Mouse (Mus musculus) cerebellum, adult 11-12 months (tissue): ENCODE measurements at regions not wholly inside any gene's neighbourhood (a gene's known extent, or its start where the extent isn't known, plus 50 kb on each side); places are given as distances from the start of the nearest gene placed in this dataset.
A peak's percentile ranks its signal among the peaks of the same experiment; 100 is the strongest.

Source experiments
- DNase-seq: peaks from one replicate; pipeline ENCODE4 v3.0.0; 2022

DNA sequence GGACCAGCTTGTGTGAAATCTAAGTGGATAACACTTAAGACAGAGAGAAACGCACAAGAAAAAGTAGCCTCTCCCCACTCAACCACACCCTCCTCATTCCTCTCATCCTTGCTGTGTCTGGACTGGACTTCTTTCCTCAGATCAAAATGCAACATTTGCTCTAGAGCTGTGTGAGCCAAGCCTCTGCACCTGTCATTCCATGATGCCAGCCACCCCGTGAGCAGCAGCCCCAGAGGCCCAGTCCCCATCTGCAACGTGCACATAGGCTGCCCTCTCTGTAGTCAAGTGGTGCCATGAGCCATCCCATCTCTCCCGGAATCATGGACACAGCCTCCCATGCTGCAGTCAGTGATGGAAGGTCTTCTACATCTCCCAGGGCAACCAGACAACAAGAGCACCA is 55.1 kb upstream of the Gpc1 start:
- DNase-seq: no peak

DNA sequence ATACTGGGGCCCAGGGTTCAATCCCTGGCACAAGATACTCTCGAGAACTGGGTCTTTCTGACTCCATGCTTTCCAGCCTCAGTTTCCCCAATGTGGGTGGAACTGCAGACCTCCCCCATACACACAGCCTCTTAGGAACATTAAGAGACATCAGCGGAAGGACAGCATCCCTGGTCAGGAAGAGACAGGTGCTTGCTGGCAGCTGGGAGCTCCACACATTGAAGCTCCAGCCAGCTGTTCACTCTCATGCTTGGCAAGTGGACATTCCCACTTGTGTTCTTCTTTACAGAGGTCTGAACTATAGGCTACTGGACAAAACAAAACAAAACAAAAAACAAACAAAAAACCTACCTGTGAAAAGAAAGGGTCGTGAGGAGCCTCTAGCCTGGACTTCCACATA is 55.5 kb upstream of the Gpc1 start:
- no peak for DNase-seq

DNA sequence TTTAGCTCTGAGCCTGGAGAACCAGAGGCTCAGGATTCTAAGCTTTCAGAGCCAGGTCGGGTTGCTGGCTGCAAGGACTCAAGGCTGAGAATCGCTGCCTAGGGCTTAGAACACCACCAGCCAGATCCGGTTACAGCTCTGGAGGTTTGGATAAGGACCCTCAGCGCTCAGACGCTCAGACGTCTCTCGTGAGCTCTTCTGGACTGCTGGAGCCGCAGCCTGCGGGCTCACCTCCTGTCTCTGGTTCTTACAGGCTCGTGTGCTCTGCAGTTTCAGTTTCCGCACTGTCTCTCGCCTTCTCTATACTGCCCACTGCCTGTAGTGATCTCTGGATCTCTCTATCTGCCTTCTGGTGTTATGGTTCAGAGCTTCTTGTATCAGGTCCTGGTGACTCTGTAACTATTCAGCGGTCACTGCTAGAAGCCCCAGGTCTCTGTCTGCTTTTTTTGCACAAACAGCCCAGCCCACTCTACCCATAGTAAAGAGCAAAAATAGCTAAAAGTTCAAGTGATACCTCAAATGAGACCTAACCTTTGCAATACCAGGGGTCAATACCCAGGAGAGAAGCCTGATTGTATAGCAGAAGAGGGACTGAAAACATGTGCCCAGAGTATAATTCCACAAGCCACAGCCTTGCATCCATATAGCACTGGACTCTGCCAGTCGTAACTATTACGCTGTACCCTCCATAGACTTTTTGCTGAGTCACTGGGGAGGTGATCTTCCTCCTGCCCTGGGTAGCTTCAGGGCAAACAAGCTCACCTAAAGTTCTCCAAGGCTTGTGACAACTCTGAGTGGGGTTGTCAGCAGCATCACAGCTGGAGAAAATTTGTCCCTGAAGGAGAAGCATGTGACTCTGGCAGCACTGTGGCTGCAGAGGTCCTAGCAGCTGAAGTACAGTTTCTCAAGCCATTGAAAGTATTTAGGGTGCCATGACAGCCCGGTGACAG is 56.4 kb upstream of the Gpc1 start:
- no peak for DNase-seq

DNA sequence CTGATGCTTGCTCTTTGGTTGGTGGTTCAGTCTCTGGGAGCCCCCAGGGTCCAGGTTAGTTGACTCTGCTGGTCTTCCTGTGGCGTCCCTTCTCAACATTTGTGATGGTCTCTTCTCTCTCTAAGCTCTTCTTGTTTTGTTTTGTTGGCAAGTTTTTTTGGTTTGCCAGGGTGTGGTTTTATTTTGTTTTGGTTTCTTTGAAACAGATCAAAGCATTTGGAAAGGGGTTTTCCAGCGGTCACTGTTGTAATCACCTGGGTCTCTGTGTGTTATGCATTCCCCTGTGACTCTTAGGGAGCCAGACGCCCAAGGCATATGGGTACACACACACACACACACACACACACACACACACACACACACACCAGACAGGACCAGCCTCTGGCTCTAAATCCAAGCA is 57.4 kb upstream of the Gpc1 start:
- no peak for DNase-seq

DNA sequence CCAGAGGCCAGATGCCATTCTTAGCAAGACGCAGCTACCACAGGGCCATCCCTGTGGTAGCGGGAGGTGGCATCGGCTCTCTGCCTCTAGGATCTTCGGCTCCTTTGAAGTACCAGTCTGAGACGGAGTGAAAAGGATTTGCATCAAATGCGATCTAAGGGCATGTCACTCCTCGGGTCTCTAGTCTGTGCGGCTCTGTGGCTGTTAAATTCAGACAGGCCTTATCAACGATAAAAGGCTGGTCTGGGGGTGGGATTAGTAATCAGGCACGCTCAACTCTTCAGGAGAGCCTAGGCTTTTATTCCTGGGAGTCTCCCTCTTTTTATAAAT is 58.7 kb upstream of the Gpc1 start:
- no peak for DNase-seq

DNA sequence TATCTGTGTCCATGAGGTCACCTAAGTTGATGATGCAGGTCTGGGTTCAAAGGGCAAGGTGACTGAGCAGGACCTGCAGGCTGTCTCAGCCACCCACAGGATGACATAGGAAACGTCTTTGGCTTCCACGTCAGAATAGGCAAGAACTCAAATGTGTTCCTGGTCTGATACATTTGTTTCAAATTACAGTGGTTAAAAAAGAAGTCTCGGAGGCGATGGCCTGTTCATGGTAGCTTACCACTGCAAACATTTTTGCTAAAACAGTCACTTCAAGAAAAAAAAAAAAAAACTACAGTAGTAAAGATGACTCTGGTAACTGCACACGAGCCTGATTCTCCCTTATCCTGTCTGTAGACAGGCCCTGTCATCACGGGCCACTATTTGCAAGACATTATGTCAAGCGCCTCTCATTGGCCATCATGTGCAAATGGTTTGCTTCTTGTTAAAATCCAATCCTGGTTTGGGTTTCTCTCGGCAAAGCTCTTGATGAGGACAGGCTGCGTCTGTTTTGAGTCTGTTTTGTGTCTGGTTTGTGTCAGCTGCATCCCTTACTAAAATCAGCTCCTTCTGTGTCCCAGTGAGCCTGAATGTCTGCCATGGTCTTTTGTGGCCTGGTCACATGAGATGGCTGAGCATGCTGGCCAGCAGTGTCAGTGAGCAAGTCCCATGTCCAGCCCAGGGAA is 59.2 kb upstream of the Gpc1 start:
- no peak for DNase-seq

DNA sequence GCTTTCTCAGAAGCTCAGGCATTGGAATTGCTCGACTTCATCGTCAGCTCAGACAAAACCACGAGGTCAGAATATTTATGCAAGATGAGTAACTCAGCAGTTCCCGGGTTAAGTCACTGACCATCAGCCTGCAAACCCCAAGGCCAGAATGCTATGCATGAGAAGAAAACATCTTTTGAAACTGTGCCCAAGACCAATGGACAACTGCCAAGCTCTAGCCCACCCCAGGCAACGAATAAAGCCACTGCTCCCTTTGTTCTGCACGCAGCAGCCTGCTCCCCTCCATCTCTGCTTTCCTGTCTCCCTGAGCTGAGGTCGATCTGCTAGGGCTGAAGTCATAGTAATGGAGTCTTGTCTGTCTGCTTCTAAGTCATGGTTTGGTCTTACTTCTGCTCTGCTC is 61.7 kb upstream of the Gpc1 start:
- no peak for DNase-seq

DNA sequence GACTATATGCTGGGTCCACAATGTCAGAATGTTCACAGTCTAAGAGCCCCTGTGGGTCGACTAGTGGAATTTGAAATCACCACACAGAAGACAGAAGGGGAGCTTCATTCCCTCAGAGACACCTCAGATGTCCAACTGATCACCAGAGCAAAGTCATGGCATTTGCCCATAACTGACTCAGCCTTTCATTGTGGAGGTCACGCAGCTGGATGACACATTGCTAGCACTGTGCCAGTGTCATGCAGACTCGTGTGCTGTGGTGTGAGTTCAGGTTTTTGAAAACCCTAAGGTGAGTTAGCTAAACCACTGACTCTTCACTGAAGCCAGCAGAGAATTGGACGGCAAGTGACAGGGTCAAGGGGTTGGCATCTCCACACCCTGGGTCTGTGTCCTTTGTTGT is 62.3 kb upstream of the Gpc1 start:
- no peak for DNase-seq

DNA sequence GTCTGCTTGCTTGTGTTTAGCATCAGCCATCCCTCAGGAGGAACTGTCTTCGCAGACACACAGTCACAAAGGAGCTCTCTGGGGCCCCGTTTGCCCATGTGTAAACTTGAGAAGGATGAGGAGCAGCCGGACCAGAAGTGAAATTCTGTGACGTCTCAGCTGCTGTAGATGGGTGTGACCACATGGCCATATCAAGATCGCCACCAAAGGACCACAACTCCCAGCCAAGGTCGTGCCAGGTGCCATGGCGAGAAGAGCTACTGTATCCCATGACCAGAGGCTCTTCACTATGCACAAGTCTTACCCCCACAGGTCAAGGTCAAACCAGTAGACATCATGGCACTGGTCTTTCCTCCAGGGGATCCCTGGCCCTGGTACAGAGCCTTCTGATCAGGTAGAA is 64.9 kb upstream of the Gpc1 start:
- DNase-seq: no peak

DNA sequence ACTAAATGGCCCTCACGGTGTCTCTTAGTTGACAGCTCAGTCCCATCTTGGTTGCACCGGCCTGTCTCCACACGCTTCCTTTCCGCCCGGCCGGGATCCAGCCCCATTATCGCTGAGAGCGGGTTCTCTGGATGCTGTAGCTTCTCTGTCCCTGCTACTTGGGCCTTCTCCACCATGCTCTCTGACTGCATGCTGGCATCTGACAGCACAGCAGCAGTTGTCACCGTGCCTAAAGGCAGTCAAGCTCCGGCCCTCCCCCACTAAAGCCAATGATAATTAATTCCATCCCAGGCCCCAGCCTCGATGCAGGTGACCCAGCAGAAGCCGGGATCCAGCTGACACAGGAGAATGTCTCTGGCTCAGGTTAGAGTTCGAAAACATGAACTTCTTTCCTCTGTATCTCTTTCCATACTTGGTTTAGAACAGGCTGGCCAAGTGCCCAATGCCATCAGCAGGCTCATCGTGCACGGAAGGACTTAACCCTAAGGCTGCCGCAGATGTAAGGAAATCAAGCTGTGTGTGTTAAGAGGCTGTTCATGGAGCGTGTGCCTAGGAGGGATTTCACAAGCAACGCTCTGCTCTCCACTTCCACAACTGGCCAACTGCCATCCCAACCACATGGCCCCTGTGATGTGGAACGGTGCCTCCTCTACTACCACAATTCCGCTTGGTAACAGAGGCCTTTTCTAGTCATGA is 76.5 kb upstream of the Gpc1 start:
- peak; percentile 55 for DNase-seq

DNA sequence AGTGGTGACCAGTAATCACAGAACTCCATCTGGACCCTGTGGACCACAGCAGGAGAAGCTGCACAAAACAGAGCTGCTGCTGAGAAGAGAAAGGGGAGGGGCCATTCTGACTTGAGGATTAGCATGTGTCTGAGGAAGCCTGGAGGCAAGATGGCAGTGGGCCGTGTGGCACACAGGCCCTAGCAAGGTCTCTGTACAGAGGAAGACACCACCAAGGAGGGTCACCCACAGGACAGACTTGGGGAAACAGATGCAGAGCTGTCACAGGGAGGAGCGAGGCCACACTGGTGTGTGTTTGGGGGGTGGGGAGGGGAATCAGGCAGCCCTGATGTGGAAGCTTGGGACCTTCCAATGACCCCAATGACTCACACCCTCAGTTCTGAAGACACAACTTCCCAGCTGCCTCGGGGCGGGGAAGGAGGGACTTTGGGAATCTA is 79.7 kb upstream of the Gpc1 start:
- DNase-seq: peak; percentile 40

DNA sequence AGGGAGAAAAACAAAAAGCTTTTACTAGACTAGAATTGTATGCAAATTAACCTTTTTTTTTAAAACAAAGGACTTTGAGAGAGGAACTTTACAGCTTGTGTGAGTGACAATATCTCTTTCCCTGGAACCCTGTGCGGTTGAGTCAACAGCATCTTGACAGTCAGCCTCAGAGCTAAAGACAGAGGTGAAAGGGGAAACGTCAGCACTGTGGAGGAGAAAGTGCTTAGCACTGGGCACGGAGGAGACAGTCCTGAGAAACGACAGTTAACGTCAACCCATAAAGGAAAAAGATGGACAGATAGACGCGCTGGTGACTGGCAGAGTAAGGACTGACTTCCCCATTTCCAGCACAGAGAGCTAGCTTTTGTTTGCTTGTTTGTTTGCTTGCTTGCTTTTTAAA is 82.0 kb upstream of the Gpc1 start:
- DNase-seq: no peak

DNA sequence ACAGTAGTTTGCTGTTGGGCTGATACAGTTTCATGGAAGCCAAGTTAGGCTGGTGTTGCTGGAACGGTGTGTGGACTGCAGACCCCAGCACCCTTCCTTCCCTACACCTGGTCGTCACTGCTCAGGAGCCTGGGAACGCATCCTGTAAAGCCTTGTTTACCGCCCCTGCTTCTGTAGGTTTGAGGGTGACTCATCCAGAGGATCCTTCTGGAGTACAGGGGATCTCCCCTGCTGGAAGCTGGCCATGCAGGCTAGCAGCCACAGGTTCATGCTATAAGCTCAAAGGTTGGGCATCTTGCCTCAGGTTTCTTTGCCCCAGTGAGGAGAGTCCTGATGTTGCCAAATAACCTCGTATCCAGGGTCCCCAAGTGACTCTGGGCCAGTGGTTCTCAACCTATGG is 86.2 kb upstream of the Gpc1 start:
- no peak for DNase-seq

DNA sequence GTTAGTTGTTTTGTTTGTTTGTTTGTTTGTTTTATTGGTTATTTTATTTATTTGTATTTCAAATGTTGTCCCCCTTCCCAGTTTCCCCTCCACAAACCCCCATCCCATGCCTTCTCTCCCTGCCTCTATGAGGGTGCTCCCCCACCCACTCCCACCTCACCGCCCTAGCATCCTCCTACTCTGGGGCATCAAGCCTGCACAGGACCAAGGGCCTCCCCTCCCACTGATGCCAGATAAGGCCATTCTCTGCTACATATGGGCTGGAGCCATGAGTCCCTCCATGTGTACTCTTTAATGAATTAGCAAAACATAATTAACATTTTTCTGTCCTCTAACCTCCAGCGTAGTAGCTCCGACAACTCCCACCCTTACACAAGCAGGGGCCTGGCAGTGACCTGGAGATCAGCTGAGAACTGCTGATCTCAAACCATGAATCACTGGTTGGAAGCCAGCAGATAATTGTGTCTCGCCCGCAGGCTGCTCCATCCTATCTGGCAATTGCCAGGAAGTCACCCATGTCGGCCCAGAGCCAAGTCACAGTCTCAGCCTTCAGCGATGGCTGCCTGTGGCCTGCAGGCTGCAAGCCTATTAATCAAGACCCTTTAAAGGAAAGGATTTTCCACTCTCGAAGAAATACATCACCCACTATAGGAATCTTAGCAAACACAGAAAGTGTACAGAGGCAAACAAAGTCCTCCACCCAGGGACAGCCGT is 86.8 kb upstream of the Gpc1 start:
- DNase-seq: peak; percentile 53

DNA sequence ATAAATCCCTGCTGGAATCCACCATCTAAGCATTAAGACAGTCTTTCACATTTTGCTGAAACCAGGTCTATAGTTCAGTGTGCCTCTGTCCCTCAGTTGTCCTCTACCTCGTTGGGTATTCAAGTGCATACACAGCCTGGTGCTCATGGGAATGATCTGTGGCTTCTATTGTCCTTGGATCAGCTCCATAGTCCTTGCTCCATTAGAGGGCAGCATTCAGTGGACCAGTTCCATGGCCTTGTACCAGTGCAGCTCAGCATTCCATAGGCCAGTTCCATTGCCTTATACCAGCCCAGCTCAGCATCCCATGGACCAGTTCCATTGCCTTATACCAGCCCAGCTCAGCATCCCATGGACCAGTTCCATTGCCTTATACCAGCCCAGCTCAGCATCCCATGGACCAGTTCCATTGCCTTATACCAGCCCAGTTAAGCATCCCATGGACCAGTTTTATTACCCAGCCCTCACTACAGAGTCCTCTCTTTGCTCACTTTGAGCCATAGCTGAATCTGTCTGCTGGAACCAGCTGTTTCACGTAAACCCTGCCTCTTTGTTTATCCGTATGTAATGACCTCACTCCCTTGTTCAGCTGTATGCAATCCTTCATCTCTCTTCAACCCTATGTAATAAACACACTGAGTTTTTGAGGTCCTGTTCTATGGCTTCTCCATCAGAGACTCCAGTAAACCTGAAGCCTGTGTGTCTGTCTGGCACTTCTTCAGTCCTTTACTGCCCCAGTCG is 88.4 kb upstream of the Gpc1 start:
- no peak for DNase-seq

DNA sequence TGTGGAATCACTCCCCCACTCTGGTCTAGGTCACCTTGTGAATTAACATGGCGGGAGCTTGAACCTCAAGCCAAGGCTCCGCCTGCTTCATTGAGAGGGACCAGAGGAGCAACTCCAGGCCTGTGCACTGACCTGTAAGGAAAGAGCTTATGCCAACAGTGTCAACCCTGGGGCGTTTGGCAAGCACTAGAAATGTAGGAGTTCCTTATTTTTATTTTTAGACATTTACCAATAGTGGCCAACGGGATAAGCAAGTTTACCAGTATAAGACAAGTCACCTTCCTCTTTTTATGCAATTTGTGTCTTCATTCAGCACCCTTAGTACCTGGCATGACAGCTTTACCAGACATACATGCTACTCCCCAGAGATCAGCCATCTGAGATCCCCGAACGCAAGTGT is 89.1 kb upstream of the Gpc1 start:
- DNase-seq: no peak

DNA sequence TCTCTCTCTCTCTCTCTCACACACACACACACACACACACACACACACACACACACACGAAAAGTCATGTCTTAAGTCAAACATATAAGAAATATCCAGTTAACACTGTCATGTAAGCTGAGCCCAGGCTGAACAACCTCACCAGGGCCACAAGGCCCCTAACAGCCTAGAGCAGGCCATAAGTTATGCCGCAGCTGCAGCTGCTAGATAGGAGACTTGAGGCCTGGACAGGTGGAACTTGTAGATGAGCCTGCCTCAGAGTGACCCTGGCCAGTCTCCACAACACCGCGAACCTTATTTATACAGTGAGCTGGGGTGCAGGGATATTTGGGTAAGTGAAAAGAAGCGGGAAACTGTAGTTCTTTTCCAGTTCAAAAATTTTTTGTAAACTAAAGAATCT is 90.4 kb upstream of the Gpc1 start:
- no peak for DNase-seq

DNA sequence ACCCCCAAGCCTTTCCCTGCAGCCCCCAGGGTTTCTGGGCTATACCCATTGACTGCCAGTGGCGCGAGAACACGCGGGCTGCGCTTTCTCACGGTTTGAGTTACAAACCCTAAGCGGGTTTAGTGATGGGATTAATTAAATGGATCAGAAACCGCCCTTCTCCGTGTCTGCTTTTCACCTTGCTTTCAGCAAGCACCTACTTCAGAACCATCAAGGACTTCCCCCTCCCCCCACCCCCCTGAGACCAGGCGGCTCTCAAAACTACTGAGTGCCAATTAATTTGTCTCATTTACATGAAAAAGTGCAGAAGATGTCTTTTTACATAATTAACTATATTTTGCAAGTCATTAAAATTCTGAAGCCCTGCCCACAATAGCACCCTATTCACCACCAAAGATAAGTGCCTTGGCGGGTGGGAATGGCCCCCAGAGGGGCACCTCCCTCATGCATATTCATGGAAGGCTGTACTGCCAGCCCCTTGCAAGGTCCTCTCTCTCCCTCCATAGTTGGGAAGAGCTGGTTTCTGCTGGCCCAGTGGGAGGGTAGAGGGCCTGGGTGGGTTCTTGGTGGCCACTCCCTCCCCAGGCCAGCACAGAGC is 89.1 kb upstream of the Otos start:
- DNase-seq: no peak

DNA sequence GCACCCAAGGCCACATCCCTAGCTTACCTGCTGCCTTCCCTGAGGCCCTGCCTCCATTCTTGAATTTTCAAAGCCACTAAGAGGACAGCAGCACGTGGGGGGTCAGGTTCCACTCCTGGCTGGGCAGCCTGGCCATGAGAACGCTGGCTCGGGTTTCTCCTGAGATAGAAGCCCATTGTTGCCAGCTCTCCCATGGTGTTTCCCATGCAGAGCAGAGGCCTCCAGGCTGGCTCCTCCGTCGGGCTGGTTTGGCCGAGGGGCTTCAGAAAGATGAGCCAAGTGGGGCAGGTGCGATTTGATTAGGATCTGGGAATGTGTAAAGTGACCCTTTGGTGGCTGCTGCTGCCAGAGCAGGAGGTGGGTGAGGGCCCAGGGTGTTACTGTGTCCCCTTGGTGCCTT is 87.8 kb upstream of the Otos start:
- DNase-seq: no peak

DNA sequence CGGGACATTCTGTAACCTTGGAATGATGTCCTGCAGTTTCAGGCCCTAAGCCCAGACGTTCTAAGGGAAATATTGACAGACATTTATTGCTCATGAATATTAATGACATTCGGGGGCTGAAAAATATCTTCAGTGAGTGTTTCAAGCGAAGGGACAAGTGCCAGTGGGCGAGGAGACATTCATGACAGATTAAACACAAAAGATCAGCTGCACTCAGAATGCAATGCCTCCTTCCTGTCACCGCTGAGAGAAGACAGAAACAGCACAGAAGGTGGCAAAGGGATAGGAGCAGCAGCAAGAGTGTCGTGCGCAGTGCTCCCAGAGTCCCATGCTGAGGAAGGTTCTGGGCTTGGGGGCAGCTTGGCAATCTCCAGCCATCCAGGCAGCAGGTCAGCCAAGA is 85.1 kb upstream of the Otos start:
- DNase-seq: no peak

DNA sequence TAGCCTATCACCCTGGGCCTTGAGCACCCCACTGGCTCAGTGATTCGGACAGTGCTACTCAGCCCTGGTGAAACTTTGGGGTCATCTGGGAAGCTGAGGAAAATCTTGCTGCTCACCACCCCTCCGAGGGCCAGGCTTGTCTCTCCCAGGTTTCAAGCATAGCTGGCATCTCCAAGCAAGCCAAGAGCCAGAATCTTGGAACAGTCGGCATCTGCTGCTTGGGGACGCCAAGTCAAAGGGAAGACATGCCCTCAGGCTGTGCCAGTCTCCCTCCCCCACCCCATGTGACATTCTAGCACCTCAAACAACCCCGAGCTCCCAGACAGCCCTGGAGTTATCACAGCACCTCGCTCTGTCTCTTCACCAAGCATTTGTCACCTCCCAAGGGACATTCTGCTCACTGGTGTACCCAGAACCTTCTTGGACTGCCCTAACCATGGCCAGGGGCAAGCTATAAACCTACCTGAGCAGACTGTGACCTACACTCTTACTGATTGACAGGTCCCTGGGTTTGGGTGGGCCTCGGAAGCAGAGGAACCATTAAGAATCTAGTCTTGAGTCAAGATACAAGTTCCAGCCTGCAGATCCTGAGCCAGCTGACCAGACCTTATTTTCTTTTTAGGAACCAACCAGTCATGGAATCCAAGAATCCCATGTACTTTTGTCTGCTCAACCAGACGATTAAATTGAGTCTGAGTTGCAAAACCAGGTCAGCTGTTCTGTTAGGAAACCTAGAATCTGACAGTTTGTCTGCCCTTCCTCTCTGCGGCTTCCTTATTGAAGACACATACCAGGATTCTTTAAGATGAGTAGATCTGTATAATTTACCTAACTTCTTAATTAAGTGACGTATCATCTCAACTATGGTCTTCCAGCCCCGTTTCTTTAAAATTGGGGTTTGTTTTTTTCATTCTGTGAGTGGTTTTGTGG is 83.0 kb upstream of the Otos start:
- no peak for DNase-seq
